Comparison of ENCODE assay signal across 8 mouse cellular contexts in the genomic region with DNA sequence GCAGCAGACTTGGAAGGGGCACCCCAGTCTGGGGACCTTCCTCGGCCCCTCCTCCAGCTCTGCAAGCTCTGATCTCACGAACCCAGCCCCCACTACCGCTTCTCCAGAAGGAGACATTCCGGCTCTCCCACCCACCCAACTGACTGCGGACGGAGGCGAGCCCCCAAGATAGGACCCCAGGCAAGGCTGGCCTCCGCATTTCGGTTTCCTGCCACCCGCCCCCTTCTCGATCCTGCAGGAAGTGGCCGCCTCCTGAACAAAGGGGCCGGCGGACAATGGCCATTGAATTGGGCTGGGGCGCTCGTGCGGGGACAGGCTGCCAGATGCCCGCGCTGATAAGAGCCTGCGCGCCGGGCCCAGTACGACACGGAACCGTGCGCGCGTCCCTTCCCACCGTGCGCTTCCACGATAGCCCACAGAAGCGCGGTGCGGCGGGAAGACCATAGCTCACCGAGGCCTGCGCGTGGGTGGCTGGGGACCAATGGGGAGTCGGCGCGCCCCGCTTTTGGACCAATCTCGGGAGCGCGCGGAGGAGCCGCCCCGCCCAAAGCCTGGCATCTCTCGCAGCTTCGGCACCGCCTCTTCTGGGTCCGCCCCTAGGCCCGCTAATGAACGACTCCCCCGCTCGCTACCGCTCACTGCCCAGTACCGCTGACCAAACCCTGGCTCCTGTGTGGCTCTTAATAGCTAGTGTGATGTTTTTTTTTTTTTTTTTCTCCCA. TPM values are rescaled to one million over a fixed set of nuclear protein-coding genes. Genes with fewer than 3 reads are reported as not detected.
A peak's percentile ranks its signal among the peaks of the same experiment; 100 is the strongest.
DNase-seq lines count a peak whose midpoint lies in the region; ATAC-seq and TF ChIP-seq lines count a peak whose summit lies in the region.

No protein-coding gene starts in this region.

- TF ChIP-seq CTCF in C2C12 (IDR thresholded peaks at IDR 0.05; ENCODE audit: control insufficient read depth, insufficient read depth, insufficient read length): no peak
- no peak for TF ChIP-seq CTCF in embryonic fibroblast, embryonic 13.5 days (IDR thresholded peaks at IDR 0.05; ENCODE audit: borderline replicate concordance, insufficient read depth, low read length)

- peak overlapping the region; percentile 90 for H3K4me2 ChIP-seq in kidney, embryonic 15.5 days

- peak; percentile 71 for TF ChIP-seq POLR2A in embryonic fibroblast, embryonic 13.5 days (IDR thresholded peaks at IDR 0.05; ENCODE audit: low read depth, low read length)

- H3K9ac ChIP-seq in kidney, embryonic 15.5 days: peak overlapping the region; percentile 61

- peak; percentile 97 for DNase-seq in brain, adult 2 months (ENCODE audit: low read depth, low spot score)
- DNase-seq in heart, embryonic 10.5 days (ENCODE audit: low spot score): peak; percentile 89
- DNase-seq in liver: peak; percentile 85
- peak; percentile 75 to 86 for DNase-seq in spleen, postnatal 4 days (ENCODE audit: low spot score in 2 of 2)

- H3K27me3 ChIP-seq in C2C12 (ENCODE audit: control insufficient read depth, insufficient read depth, insufficient read length): no peaks in the 10 kb centered on the region
- peaks cover 20% of the 10 kb centered on the region; the same call in 1 of the 2 replicates for H3K27me3 ChIP-seq in heart, embryonic 10.5 days (ENCODE audit: insufficient read depth, poor library complexity, severe bottlenecking)
- H3K27me3 ChIP-seq in kidney, embryonic 15.5 days: 0 out of 2 replicates have a peak, but pooled peaks cover 4% of the 10 kb centered on the region

- peak overlapping the region; percentile 83 for H3ac ChIP-seq in C2C12 (ENCODE audit: control insufficient read depth, insufficient read length, low read depth)

- no peak overlapping the region for H3K27ac ChIP-seq in embryonic fibroblast, embryonic 13.5 days (ENCODE audit: insufficient read depth, low read length)
- H3K27ac ChIP-seq in heart, embryonic 10.5 days: peak overlapping the region; percentile 93
- peak overlapping the region; percentile 90 for H3K27ac ChIP-seq in kidney, embryonic 15.5 days

- peaks cover 3% of the 10 kb centered on the region for H3K36me3 ChIP-seq in C2C12 (ENCODE audit: control insufficient read depth, insufficient read depth)
- H3K36me3 ChIP-seq in heart, embryonic 10.5 days: peaks cover 5% of the 10 kb centered on the region
- 0 out of 2 replicates have a peak, but pooled peaks cover 3% of the 10 kb centered on the region for H3K36me3 ChIP-seq in kidney, embryonic 15.5 days

- peak; percentile 83 for ATAC-seq in kidney, embryonic 15.5 days (replicated peaks; ENCODE audit: low FRiP score)
- peak; percentile 51 for ATAC-seq in monocyte, adult 5-6 weeks (replicated peaks; ENCODE audit: insufficient number of reproducible peaks, low FRiP score, low TSS enrichment, poor library complexity, severe bottlenecking)

- WGBS in heart, embryonic 10.5 days: under 1% methylated on average over 58 of the region's 58 CpGs
- under 1% methylated on average over 58 of the region's 58 CpGs for WGBS in kidney, embryonic 15.5 days

- H3K4me1 ChIP-seq in embryonic fibroblast, embryonic 13.5 days (ENCODE audit: control insufficient read depth, insufficient read depth, low read length): no peaks in the 10 kb centered on the region
- H3K4me1 ChIP-seq in heart, embryonic 10.5 days: peaks cover 57% of the 10 kb centered on the region
- H3K4me1 ChIP-seq in kidney, embryonic 15.5 days: peaks cover 42% of the 10 kb centered on the region

- H3K79me2 ChIP-seq in C2C12 (ENCODE audit: control insufficient read depth, insufficient read depth): no peaks in the 10 kb centered on the region

- H3K9me3 ChIP-seq in heart, embryonic 10.5 days: no peaks in the 10 kb centered on the region
- no peaks in the 10 kb centered on the region for H3K9me3 ChIP-seq in kidney, embryonic 15.5 days (replicated peaks)

- no peaks in the 10 kb centered on the region for H3K79me3 ChIP-seq in C2C12 (ENCODE audit: low read depth)

- H3K4me3 ChIP-seq in C2C12 (ENCODE audit: insufficient read depth, poor library complexity, severe bottlenecking): peak overlapping the region; percentile 44
- H3K4me3 ChIP-seq in embryonic fibroblast, embryonic 13.5 days (ENCODE audit: insufficient read depth, low read length): peak overlapping the region; percentile 53
- H3K4me3 ChIP-seq in heart, embryonic 10.5 days: peak overlapping the region; percentile 75
- H3K4me3 ChIP-seq in kidney, embryonic 15.5 days (replicated peaks): peak overlapping the region; percentile 62

TF ChIP-seq in C2C12, 6 proteins besides CTCF, POLR2A, EP300 and RAD21:
- TF ChIP-seq MYOD1 (IDR thresholded peaks at IDR 0.05; ENCODE audit: control insufficient read depth, insufficient read length, low read depth) (no peak), MAX (IDR thresholded peaks at IDR 0.05) (no peak), FOSL1 (IDR thresholded peaks at IDR 0.05; ENCODE audit: insufficient read depth, low read length, poor library complexity, severe bottlenecking) (no peak), USF1 (IDR thresholded peaks at IDR 0.05; ENCODE audit: low read depth) (no peak), CEBPB (IDR thresholded peaks at IDR 0.05; ENCODE audit: low read depth) (no peak), MYOG (IDR thresholded peaks at IDR 0.05; ENCODE audit: control insufficient read depth, extremely low read depth, insufficient read length) (no peak)

RNA-seq across cellular contexts. Expression of a gene that starts 8.3 kb away (rescaled TPM):
- polyA plus RNA-seq in C2C12 (2012; fragmentation: generic; extraction: Trizol): 77.7 TPM
- polyA plus RNA-seq in embryonic fibroblast, embryonic 13.5 days (2011; ENCODE audit: insufficient read length, low read depth, missing spikeins): 6.4 and 8.4 TPM in 2 replicates
- polyA plus RNA-seq in heart, embryonic 10.5 days (2016; fragmentation: Nextera tagmentation; extraction: Ambion mirVana): 48.6 and 65.5 TPM in 2 replicates
- polyA plus RNA-seq in kidney, embryonic 15.5 days (2015; fragmentation: Nextera tagmentation; extraction: Ambion mirVana): 87.5 and 88.5 TPM in 2 replicates
- 6.5 to 9.3 TPM (median 7.9 TPM) in 3 replicates for total RNA-seq in monocyte, adult 5-6 weeks (2017)

RNA-seq across cellular contexts. Expression of a gene that starts 20.6 kb away (rescaled TPM):
- 85.1 TPM for polyA plus RNA-seq in C2C12 (2012; fragmentation: generic; extraction: Trizol)
- polyA plus RNA-seq in embryonic fibroblast, embryonic 13.5 days (2011; ENCODE audit: insufficient read length, low read depth, missing spikeins): 0.25 TPM in 1 of 2 replicates, not detected in the other
- 2.0 and 3.6 TPM in 2 replicates for polyA plus RNA-seq in heart, embryonic 10.5 days (2016; fragmentation: Nextera tagmentation; extraction: Ambion mirVana)
- polyA plus RNA-seq in kidney, embryonic 15.5 days (2015; fragmentation: Nextera tagmentation; extraction: Ambion mirVana): 3.0 and 3.5 TPM in 2 replicates
- total RNA-seq in monocyte, adult 5-6 weeks (2017): 0.11 to 3.6 TPM (median 3.4 TPM) in 3 replicates

RNA-seq across cellular contexts. Expression of a gene that starts 26.1 kb away (rescaled TPM):
- polyA plus RNA-seq in C2C12 (2012; fragmentation: generic; extraction: Trizol): 17.2 TPM
- 7.9 and 9.0 TPM in 2 replicates for polyA plus RNA-seq in embryonic fibroblast, embryonic 13.5 days (2011; ENCODE audit: insufficient read length, low read depth, missing spikeins)
- 22.3 and 23.6 TPM in 2 replicates for polyA plus RNA-seq in heart, embryonic 10.5 days (2016; fragmentation: Nextera tagmentation; extraction: Ambion mirVana)
- polyA plus RNA-seq in kidney, embryonic 15.5 days (2015; fragmentation: Nextera tagmentation; extraction: Ambion mirVana): 24.7 and 25.3 TPM in 2 replicates
- total RNA-seq in monocyte, adult 5-6 weeks (2017): 2.6 to 4.7 TPM (median 3.0 TPM) in 3 replicates

RNA-seq across cellular contexts. Expression of a gene that starts 50.3 kb away (rescaled TPM):
- polyA plus RNA-seq in C2C12 (2012; fragmentation: generic; extraction: Trizol): 27.2 TPM
- polyA plus RNA-seq in embryonic fibroblast, embryonic 13.5 days (2011; ENCODE audit: insufficient read length, low read depth, missing spikeins): 25.3 and 37.2 TPM in 2 replicates
- polyA plus RNA-seq in heart, embryonic 10.5 days (2016; fragmentation: Nextera tagmentation; extraction: Ambion mirVana): 35.3 and 41.5 TPM in 2 replicates
- 62.4 and 70.4 TPM in 2 replicates for polyA plus RNA-seq in kidney, embryonic 15.5 days (2015; fragmentation: Nextera tagmentation; extraction: Ambion mirVana)
- 84.1 to 109 TPM (median 105 TPM) in 3 replicates for total RNA-seq in monocyte, adult 5-6 weeks (2017)

Comparison
In these comparisons a context has a peak if more than half of its experiments do, and no peak if none do; other contexts are left out.
1. RNA of a gene that starts 20.6 kb away (polyA plus RNA-seq): 85.1 TPM in C2C12 (single experiment); 2.0 to 3.6 TPM in heart, embryonic 10.5 days, 3.0 to 3.5 TPM in kidney, embryonic 15.5 days and 0.25 TPM in embryonic fibroblast, embryonic 13.5 days; every median in the first group is over 10 times any median in the second.
2. Peak in every context shown above with its lines, with median percentiles within 50 percentile points of each other: H3K4me3 ChIP-seq and DNase-seq.